Mouse (Mus musculus): Measurements from ENCODE around the gene Tmpo. TPM values are rescaled to one million over a fixed set of nuclear protein-coding genes. Genes with fewer than 3 reads are reported as not detected.

Tmpo gene
- polyA plus RNA-seq, 1 experiment from 2014 or later, result 139 TPM

DNA sequence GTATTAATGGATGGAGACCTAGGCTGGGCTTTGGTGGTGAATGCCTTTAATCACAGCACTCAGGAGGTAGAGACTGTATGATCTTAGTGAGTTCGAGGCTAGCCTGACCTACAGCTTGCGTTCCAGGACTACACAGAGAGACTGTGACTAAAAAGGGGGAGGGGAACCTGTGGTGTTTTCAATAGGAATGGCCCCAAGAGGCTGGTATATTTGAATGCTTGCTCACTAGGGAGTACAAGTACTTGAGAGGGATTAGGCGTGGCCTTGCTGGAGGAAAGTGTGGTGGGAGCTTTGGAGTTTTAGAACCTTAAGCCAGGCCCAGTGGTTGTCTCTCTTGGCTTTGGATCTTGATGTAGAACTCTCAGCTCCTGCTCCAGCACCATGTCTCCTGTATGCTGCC is 50.3 kb downstream of the Tmpo start:
- Histone ChIP-seq H3K27me3 (replicated peaks; ENCODE audit: control insufficient read depth, insufficient read depth, low read length) (no peaks in the 10 kb centered on the region), H3K36me3 (ENCODE audit: control insufficient read depth, insufficient read depth) (no peaks in the 10 kb centered on the region), H3K4me1 (replicated peaks; ENCODE audit: control insufficient read depth, insufficient read depth, low read length) (peaks cover 5% of the 10 kb centered on the region; the same call in 1 of the 2 replicates), H3K9me3 (ENCODE audit: control insufficient read depth, low read length) (no peaks in the 10 kb centered on the region), H3K9ac (replicated peaks; ENCODE audit: low read depth, low read length) (no peak overlapping the region), H3K4me3 (replicated peaks; ENCODE audit: low read length) (no peak overlapping the region), H3K4me2 (ENCODE audit: low read length) (no peak overlapping the region), H3K27ac (ENCODE audit: low read length) (no peak overlapping the region)
- 81% methylated on average over 3 of the region's 3 CpGs for WGBS
- ATAC-seq, result no peak

GRCm38 (mm10) chr10:91128551-91129160 is 52.5 kb downstream of the Tmpo start:
- Histone ChIP-seq H3K4me3 (replicated peaks; ENCODE audit: low read length) (no peak overlapping the region), H3K9me3 (ENCODE audit: control insufficient read depth, low read length) (no peaks in the 10 kb centered on the region), H3K4me1 (replicated peaks; ENCODE audit: control insufficient read depth, insufficient read depth, low read length) (no peaks in the 10 kb centered on the region), H3K27ac (ENCODE audit: low read length) (no peak overlapping the region), H3K9ac (replicated peaks; ENCODE audit: low read depth, low read length) (no peak overlapping the region), H3K4me2 (ENCODE audit: low read length) (no peak overlapping the region), H3K36me3 (ENCODE audit: control insufficient read depth, insufficient read depth) (no peaks in the 10 kb centered on the region), H3K27me3 (replicated peaks; ENCODE audit: control insufficient read depth, insufficient read depth, low read length) (no peaks in the 10 kb centered on the region)
- ATAC-seq, result no peak
- 71% methylated on average over 1 of the region's 1 CpGs for WGBS

DNA sequence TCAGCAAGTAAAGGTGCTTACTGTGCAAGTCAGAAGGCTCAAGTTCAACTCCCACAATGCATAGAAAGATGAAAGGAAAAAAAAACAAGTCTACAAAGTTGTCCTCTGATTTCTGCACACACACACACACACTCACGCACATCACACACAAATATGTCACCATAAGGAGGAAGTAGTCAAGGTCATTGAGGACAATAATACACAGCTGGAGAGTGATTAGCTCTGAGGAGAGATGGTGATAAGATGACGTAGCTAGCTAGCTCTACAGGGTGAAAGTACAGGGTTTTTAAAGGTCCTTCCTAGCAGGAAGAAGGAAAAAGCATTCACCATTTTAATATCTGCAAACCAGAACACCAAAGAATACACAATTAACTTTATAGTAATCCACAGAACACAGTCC is 53.7 kb downstream of the Tmpo start:
- no peaks in the 10 kb centered on the region for H3K36me3 ChIP-seq (ENCODE audit: control insufficient read depth, insufficient read depth)
- peaks cover 8% of the 10 kb centered on the region for H3K4me1 ChIP-seq (replicated peaks; ENCODE audit: control insufficient read depth, insufficient read depth, low read length)
- no peak overlapping the region for H3K27ac ChIP-seq (ENCODE audit: low read length)
- no peak overlapping the region for H3K4me3 ChIP-seq (replicated peaks; ENCODE audit: low read length)
- WGBS, result 77% methylated on average over 2 of the region's 2 CpGs
- no peak overlapping the region for H3K9ac ChIP-seq (replicated peaks; ENCODE audit: low read depth, low read length)
- H3K4me2 ChIP-seq (ENCODE audit: low read length), result no peak overlapping the region
- no peaks in the 10 kb centered on the region for H3K9me3 ChIP-seq (ENCODE audit: control insufficient read depth, low read length)
- no peak for ATAC-seq
- no peaks in the 10 kb centered on the region for H3K27me3 ChIP-seq (replicated peaks; ENCODE audit: control insufficient read depth, insufficient read depth, low read length)

- Histone ChIP-seq H3K4me3 (replicated peaks; ENCODE audit: low read length) (no peak overlapping the region), H3K27me3 (replicated peaks; ENCODE audit: control insufficient read depth, insufficient read depth, low read length) (no peaks in the 10 kb centered on the region), H3K9ac (replicated peaks; ENCODE audit: low read depth, low read length) (no peak overlapping the region), H3K27ac (ENCODE audit: low read length) (no peak overlapping the region), H3K4me2 (ENCODE audit: low read length) (no peak overlapping the region), H3K4me1 (replicated peaks; ENCODE audit: control insufficient read depth, insufficient read depth, low read length) (peaks cover 13% of the 10 kb centered on the region), H3K36me3 (ENCODE audit: control insufficient read depth, insufficient read depth) (no peaks in the 10 kb centered on the region), H3K9me3 (ENCODE audit: control insufficient read depth, low read length) (no peaks in the 10 kb centered on the region)
- ATAC-seq, result no peak
- WGBS, result 84% methylated on average over 10 of the region's 10 CpGs
Measured at GRCm38 (mm10) chr10:91126618-91127355, 54.3 kb downstream of the Tmpo start.

DNA sequence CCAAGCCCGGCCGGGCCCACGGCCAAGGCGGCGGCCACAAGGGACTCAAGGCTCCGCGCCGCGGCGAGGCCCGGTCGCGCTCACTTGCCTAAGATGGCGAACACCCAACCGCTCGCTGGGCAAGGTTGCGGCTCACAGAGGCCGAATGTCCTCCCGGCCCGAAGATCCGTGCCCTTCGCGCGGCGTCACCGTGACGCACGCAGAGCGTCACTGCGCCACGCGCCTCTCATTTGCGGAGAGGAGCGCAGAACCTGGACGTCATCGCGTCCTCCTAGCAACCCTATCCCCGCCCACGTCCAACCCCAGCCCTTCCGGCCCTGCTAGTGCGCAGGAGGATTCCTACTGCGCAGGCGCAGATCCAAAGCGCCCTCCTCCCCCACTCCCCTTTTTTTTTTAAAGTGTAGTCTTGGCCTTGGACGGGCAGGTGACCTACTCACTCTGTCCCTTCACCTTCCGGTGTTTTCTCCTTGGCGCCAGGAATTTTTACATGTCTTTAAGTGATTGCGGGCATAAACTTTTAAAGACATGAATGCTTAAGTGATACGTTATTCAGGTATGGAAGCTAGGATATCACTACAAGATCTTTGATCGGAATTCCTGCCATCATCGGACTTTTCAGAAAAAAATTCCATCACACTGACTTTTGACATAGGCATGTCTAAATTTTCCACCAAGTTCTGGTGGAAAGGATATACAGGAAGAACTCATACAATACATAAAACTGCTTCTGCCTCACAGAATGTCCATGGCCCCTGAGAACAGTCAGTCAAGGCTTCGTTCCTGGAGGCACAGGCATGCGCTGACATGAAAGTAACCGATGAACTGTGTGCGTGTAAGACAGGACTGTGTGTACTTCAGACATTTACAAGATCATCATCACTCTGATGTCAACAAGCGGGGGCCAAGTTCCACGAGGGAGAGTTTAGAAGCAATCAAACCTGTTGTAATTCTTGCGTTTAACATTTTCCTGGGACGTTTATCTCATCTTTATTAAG is 57.0 kb downstream of the Tmpo start, which contains the start of gene Slc25a3:
Slc25a3 (minus strand) TSS at position 232 of the 995 bp plus-strand sequence.
- peak; percentile 100 for ATAC-seq
- Histone ChIP-seq H3K4me2 (ENCODE audit: low read length) (peak within 1 kb of the TSS; percentile 85), H3K27me3 (replicated peaks; ENCODE audit: control insufficient read depth, insufficient read depth, low read length) (no peaks in the 10 kb centered on the region), H3K4me3 (replicated peaks; ENCODE audit: low read length) (peak within 1 kb of the TSS; percentile 65), H3K4me1 (replicated peaks; ENCODE audit: control insufficient read depth, insufficient read depth, low read length) (peaks cover 14% of the 10 kb centered on the region), H3K9me3 (ENCODE audit: control insufficient read depth, low read length) (no peaks in the 10 kb centered on the region), H3K9ac (replicated peaks; ENCODE audit: low read depth, low read length) (peak within 1 kb of the TSS; percentile 80), H3K27ac (ENCODE audit: low read length) (peak within 1 kb of the TSS; percentile 86), H3K36me3 (ENCODE audit: control insufficient read depth, insufficient read depth) (peaks cover 12% of the 10 kb centered on the region)
- WGBS, result 14% methylated on average over 59 of the region's 59 CpGs

- Histone ChIP-seq H3K4me3 (replicated peaks; ENCODE audit: low read length) (peak overlapping the region; percentile 65), H3K9ac (replicated peaks; ENCODE audit: low read depth, low read length) (peak overlapping the region; percentile 80), H3K27me3 (replicated peaks; ENCODE audit: control insufficient read depth, insufficient read depth, low read length) (no peaks in the 10 kb centered on the region), H3K4me2 (ENCODE audit: low read length) (peak overlapping the region; percentile 85), H3K27ac (ENCODE audit: low read length) (peak overlapping the region; percentile 86), H3K4me1 (replicated peaks; ENCODE audit: control insufficient read depth, insufficient read depth, low read length) (peaks cover 14% of the 10 kb centered on the region), H3K36me3 (ENCODE audit: control insufficient read depth, insufficient read depth) (peaks cover 18% of the 10 kb centered on the region), H3K9me3 (ENCODE audit: control insufficient read depth, low read length) (no peaks in the 10 kb centered on the region)
- ATAC-seq, result peak; percentile 48
- WGBS, result 0% methylated on average over 44 of the region's 44 CpGs
Measured at GRCm38 (mm10) chr10:91123281-91123827, 57.8 kb downstream of the Tmpo start.

GRCm38 (mm10) chr10:91122646-91123045 is 58.5 kb downstream of the Tmpo start:
- no peak for ATAC-seq
- WGBS, result 35% methylated on average over 6 of the region's 6 CpGs
- H3K4me3 ChIP-seq (replicated peaks; ENCODE audit: low read length), result peak overlapping the region; percentile 65

DNA sequence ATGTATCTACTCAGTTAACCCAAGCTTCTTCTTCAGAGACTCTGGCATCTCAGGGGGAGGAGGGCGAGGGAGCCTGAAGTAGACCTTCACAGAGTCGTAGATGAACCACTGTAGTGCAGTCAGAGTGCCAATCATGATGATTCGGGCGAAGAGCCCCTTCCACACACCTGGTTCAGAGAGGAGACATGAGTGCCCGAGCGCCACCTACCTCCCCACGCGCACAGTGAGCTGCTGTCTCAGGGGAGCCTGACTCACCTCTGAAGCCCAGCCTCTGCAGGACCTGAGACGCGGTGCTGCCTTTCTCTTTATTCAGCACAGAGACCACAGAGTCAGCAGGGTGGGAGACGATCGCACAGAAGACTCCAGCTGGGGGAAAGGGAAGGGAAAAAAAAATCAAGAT is 64.2 kb downstream of the Tmpo start:
- Histone ChIP-seq H3K4me3 (replicated peaks; ENCODE audit: low read length) (no peak overlapping the region), H3K27me3 (replicated peaks; ENCODE audit: control insufficient read depth, insufficient read depth, low read length) (no peaks in the 10 kb centered on the region), H3K9ac (replicated peaks; ENCODE audit: low read depth, low read length) (no peak overlapping the region), H3K36me3 (ENCODE audit: control insufficient read depth, insufficient read depth) (peaks cover 64% of the 10 kb centered on the region), H3K4me2 (ENCODE audit: low read length) (no peak overlapping the region), H3K9me3 (ENCODE audit: control insufficient read depth, low read length) (peaks cover 5% of the 10 kb centered on the region), H3K4me1 (replicated peaks; ENCODE audit: control insufficient read depth, insufficient read depth, low read length) (peaks cover 3% of the 10 kb centered on the region), H3K27ac (ENCODE audit: low read length) (no peak overlapping the region)
- 95% methylated on average over 12 of the region's 12 CpGs for WGBS
- ATAC-seq, result no peak

More at GRCm38 (mm10) chr10:91122646-91123045, 58.5 kb downstream of the Tmpo start:
- Histone ChIP-seq H3K9ac (replicated peaks; ENCODE audit: low read depth, low read length) (peak overlapping the region; percentile 80), H3K9me3 (ENCODE audit: control insufficient read depth, low read length) (no peaks in the 10 kb centered on the region), H3K4me2 (ENCODE audit: low read length) (peak overlapping the region; percentile 85), H3K27ac (ENCODE audit: low read length) (no peak overlapping the region), H3K4me1 (replicated peaks; ENCODE audit: control insufficient read depth, insufficient read depth, low read length) (peaks cover 14% of the 10 kb centered on the region), H3K36me3 (ENCODE audit: control insufficient read depth, insufficient read depth) (peaks cover 24% of the 10 kb centered on the region), H3K27me3 (replicated peaks; ENCODE audit: control insufficient read depth, insufficient read depth, low read length) (no peaks in the 10 kb centered on the region)

Measured in forebrain, embryonic 16.5 days (tissue).